Mouse (Mus musculus) NIH3T3 (cell line): ENCODE results near the gene Ptpro.

Experiments
- DNase-seq: peaks from one replicate; pipeline ENCODE4 v3.0.0-alpha.2; 2012; ENCODE audit warnings: low read depth

The Ptpro gene

DNA sequence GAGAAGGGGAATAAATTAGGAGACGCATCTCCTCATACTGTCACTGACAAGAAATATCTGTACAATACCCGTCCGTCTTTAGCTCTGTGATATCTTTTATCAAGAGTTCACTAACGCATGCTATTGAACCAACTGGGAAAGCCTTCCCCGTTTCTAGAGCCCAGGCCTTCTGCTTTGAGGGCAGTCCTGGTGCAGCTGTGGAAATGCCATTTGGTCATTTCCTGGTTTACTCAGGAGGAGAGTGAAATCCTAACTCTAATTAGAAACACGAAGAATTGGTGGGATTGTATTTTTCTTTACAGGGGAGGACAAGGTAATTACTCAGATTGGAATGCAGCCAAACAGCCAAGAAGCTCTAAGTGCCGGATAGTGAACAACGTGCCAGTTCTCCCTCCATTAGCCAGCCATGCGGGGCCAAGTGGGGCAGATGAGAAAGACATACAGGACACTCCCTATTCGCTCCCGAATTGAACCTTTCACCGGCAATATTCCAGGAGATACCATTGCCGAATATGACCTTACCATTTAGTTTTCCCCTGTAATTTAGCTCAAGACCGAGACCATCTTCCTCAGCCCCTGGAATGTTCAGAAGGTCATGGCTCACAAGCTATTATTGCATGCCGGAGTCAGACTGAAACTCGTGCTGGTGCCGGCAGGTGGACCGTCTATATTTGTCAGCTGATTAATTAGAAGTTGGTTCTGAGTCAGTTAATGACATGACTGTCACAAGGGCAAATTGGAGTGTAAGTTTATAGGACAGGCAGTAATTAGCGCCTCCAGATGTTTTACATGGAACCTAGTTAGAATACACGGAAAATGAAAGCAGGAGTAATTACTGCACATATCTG is 43.1 kb downstream of the Ptpro start:
- DNase-seq, result no peak

DNA sequence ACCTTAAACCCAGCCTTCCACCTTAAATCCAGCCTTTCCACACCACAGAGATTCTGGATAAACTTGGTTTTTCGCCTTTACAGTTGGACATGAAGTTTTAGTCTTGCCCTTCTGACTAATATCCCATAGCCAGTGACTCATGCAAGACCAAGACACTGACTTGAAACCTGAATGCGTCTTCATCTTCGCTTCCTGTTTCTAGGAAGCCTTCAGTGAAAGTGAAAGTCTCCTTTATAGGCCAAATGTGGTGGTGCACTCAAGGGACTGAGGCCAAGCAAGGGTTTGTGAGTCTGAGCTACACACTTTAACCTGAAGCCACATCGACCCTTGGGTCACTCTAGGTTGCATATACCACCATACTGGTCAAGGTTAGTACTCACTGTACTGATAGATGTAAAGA is 50.4 kb downstream of the Ptpro start:
- no peak for DNase-seq

DNA sequence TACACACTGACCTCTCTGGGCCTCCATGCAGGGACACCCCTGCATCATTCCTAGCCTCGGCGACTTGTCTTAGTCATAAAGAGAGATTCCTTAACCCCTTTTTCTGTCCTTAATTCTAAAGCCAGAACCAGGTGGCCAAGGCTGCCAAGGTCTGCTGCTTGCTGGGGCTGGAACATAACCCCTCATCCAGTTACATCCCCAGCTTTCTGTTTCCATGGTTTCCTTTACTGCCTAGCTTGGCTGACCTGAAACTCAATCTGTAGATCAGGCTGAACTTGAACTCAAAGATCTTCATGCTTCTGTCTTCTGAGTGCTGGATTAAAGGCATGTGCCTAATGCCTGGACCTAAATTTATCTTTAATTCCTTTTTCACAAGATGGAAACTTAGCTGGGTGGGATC is 51.7 kb downstream of the Ptpro start:
- no peak for DNase-seq

DNA sequence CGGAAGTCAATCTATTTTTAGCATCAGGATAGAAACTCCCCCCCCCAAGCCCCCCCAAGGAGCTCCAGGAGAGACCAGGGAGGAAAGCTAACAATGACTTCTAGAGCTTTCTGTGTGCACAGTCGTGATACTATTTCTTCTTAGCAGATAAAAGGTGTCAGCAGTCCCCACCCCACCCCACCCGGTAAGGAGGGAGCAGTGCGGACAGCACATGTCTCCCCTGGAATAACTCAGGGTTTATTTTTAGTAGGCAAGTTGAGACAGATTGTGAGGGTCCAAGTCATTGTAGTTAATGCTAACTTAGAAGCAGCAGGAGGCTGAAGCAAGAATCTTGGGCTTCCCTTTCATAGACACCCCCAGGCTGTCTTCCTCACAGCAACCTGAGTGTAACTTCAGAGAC is 63.1 kb downstream of the Ptpro start:
- no peak for DNase-seq

DNA sequence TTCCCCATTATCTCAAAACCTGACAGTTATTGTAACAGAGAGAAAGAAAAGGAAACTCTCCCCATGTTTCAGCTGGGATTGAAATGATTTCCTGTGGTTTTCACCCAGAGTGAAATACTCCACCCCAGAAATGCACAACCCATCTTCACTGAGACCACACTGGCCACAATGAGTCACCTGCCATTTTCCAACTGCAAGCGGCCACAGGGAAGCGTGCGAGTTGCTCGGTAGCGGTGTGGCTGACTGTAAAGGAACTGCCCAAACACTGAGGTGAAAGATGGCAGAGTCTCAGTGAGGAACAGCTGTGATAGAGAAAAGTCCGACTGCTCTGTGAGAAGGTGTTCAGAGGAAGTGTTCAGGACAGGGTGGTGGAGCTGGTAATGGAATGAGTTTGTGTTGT is 64.2 kb downstream of the Ptpro start:
- no peak for DNase-seq

GRCm38 (mm10) chr6:137317509-137317908 is 65.4 kb downstream of the Ptpro start:
- no peak for DNase-seq

- DNase-seq, result no peak
Measured at GRCm38 (mm10) chr6:137318242-137318861, 66.2 kb downstream of the Ptpro start.

DNA sequence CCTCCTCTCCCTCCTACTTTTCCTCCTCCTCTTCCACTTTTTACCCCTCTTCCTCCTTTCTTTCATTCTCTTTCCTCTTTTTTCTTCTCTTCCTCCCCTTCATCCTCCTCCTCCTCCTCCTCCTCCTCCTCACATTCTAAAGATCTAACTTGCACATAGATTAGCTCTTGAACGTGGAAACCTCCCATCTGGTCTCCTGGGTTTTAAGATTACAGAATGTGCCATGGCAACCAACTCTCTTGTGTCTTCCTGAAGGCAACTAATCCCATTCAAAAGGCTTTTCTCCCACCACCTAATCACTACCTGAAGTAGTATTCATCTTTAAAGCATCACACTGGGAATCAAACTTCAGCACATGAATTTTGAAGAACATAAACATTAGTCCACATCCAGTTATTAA is 67.5 kb downstream of the Ptpro start:
- no peak for DNase-seq

DNA sequence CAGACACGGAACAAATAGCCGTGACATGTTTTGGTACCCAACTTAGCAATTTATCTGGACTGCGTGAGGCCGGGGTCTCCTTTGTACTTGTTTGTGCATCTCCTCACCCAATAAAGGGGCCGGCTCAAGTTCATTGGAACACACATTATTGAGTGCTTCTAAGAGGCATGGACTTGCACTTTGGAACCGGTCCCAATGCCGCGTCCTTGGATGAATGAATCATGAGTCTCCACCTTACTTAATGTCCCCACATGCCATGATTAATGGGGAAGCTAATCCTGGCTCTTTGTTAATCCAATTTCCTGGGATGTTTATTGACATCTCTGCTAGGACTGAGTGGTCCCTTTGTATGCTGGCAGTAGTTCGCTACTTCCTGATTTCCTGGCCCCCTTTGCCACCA is 75.6 kb downstream of the Ptpro start:
- DNase-seq, result peak; percentile 17

GRCm38 (mm10) chr6:137328228-137328627 is 76.1 kb downstream of the Ptpro start:
- DNase-seq, result no peak

- DNase-seq, result no peak
Measured at GRCm38 (mm10) chr6:137330782-137331181, 78.7 kb downstream of the Ptpro start.

DNA sequence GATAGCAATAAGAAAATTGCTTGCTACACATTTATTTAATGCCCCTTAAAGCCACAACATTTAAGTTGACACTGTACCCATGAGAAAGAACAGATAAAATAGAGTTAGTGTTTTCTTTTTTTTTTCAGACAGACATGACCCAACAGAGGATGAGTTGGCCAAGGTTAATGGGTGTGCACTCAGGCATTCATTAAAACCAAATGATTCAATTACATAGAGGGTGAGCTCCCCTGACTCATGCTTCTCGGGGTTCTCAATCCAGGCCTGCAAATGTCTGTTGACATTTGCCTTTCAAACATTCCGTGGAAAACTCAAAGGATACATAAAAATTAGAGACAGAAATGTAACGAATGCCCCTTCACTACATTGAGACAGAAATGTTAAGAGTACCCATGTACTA is 79.7 kb downstream of the Ptpro start:
- DNase-seq, result no peak

DNA sequence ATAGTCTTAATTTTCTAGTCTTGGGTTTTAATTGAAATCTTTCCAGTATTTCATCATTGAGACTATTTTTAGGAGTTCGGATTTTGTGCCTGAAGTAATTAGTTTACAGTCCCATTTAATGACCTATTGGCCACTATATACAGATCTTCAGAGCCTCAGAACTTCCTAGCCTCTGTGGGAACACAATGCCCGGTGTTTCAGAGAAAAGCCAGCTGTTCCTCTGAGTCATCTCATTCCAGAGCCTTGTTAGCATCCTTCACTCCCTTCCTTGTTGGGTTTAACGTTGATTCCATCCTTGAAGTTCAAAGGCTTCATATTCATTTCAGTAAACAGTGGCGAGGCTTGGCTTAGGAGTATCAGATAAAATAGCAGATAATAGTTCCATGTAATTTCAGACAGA is 87.0 kb downstream of the Ptpro start:
- DNase-seq, result no peak

- no peak for DNase-seq
Measured at GRCm38 (mm10) chr6:137343688-137344441, 91.7 kb downstream of the Ptpro start.

GRCm38 (mm10) chr6:137360166-137360565 is 108.0 kb downstream of the Ptpro start:
- DNase-seq, result no peak

DNA sequence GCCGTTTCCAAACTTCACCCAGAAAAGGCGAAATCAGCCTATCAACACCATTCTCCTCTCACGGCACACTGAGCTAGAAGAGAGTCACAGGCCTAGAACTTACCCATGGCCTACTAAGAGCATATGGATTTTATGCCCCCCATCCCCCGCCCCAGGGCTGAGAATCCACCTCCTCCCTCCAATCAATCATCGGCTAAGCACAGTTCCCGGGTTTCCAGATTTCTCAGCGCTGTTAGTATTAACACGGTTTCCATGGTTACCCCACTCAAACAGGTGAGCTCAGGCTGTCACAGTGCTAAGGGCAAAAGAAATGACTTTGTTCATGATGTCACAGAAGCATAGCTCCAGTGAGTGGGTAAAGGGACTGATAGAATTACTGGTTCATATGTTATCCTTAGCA is 110.1 kb downstream of the Ptpro start:
- DNase-seq, result no peak

- DNase-seq, result no peak
Measured at GRCm38 (mm10) chr6:137364681-137365080, 112.6 kb downstream of the Ptpro start.

- DNase-seq, result peak; percentile 8
Measured at GRCm38 (mm10) chr6:137365637-137366036, 113.5 kb downstream of the Ptpro start.

GRCm38 (mm10) chr6:137370745-137371144 is 118.6 kb downstream of the Ptpro start:
- no peak for DNase-seq

- DNase-seq, result no peak
Measured at GRCm38 (mm10) chr6:137371455-137371854, 119.3 kb downstream of the Ptpro start.

- no peak for DNase-seq
Measured at GRCm38 (mm10) chr6:137373920-137374319, 121.8 kb downstream of the Ptpro start.

DNA sequence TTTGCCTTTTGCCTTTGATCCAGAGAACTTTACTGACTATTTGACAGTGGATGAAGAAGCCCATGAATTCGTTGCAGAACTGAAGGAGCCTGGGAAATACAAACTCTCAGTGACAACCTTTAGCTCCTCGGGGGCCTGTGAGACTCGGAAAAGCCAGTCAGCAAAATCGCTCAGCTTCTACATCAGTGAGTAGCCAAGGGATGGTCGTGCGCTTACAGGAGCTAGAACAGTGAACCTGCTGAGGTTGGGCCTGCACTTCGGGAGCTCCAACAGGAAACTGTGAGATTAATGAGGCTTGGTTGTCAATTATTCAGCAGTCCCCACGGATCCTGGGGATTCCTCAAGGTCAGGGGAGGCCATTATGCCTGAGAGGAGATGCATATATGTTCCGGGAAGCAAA is 130.4 kb downstream of the Ptpro start:
- no peak for DNase-seq

GRCm38 (mm10) chr6:137386344-137386743 is 134.2 kb downstream of the Ptpro start:
- no peak for DNase-seq
